Mouse (Mus musculus): ENCODE measurements around the gene Natd1. TPM values are rescaled to one million over a fixed set of nuclear protein-coding genes. Genes with fewer than 3 reads are reported as not detected.
"Not testable (repeated sequence)": the region's sequence is repeated elsewhere in the genome, so short reads cannot be mapped to it uniquely, and the experiment has no call there.

Gene Natd1
- polyA plus RNA-seq, 1 experiment from 2014 or later = 12.1 TPM

DNA sequence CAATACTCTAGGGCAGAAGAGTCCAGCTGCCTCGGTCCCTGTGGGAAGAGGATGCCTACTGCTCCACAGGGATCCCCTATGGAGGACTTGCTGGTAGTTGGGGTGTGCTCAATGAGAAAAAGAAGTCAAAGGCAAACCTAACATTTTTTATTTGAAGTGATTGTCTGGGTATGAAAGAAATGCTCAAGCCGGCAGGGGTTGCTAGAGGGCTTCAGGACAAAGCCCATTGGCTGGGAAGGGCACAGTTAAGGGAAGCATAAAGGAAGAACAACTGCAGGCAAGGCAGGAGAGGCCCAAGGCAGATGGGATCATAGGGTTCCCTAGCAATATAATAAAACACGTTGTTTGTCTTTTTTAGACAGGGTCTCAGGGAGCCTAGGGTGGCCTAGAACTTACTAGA lies 6.5 kb downstream of the Natd1 start:
- ATAC-seq (ENCODE audit: insufficient read depth, low FRiP score, low read depth) = no peak
- H3K27ac ChIP-seq = no peak overlapping the region
- peaks cover 19% of the 10 kb centered on the region for H3K36me3 ChIP-seq
- H3K4me3 ChIP-seq (replicated peaks) = no peak overlapping the region
- WGBS = 67% methylated on average over 3 of the region's 3 CpGs
- no peak overlapping the region for H3K9ac ChIP-seq
- H3K9me3 ChIP-seq = no peaks in the 10 kb centered on the region
- H3K4me1 ChIP-seq = peaks cover 15% of the 10 kb centered on the region
- H3K27me3 ChIP-seq (replicated peaks) = no peaks in the 10 kb centered on the region
- no peak overlapping the region for H3K4me2 ChIP-seq

DNA sequence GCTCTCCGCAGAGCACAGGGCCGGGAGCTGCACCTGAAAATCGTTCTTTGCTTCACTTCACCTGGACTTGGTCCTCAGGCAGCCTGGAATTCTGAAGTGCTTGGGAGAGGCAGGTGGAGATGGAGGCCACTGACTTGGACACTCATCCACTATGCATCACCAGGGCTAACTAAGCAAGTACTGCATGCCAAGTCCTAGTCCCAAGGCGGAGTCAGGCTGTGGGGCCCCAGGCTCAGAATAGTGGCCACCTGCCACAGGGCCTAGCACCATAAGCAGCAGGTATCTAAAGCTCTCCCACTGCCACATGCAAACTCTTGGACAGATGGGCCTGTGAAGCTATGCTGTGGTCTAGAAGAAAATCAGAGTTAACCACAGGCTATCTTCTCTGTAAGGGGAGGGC lies 8.1 kb downstream of the Natd1 start:
- peaks cover 2% of the 10 kb centered on the region; the same call in 1 of the 2 replicates for H3K4me1 ChIP-seq
- no peaks in the 10 kb centered on the region for H3K27me3 ChIP-seq (replicated peaks)
- H3K36me3 ChIP-seq = peaks cover 19% of the 10 kb centered on the region
- no peaks in the 10 kb centered on the region for H3K9me3 ChIP-seq
- no peak overlapping the region for H3K4me3 ChIP-seq (replicated peaks)
- no peak overlapping the region for H3K27ac ChIP-seq
- no peak overlapping the region for H3K9ac ChIP-seq
- no peak overlapping the region for H3K4me2 ChIP-seq
- WGBS = 92% methylated on average over 4 of the region's 4 CpGs
- ATAC-seq (ENCODE audit: insufficient read depth, low FRiP score, low read depth) = no peak

DNA sequence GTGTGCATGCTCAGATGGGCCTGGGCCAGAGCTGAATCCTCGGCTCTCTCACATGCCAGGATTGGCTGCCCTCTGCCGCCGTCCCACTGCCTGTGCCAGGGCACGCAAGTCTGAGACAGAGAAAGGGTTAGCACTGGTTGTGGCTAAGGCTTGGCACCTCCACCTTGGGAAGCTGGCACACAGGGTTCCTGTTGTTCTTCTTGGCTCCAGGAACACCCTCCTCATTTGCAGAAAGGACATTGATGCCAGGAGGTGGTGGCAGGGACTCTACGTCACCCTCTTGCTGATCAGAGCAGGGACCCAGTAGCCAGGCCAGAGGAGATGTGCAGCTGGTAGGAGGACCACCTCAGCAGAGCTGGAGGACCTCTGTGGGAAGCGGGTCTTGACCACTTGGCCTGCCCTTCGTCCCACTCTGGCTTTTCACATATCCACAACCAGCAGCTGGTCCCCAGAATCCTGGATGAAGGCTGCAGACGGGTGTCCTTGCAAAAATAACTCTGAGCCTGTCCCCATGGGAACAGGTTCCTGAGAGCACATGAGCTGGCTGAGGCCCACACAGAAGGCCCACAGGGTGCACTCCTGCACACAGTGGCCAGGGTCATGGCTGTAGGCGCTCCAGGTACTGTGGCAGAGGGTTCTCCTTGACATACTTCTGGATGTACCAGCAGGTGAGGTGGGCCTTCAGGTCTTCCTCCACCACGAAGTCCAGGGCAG lies 9.0 kb downstream of the Natd1 start:
- WGBS = 89% methylated on average over 10 of the region's 10 CpGs

DNA sequence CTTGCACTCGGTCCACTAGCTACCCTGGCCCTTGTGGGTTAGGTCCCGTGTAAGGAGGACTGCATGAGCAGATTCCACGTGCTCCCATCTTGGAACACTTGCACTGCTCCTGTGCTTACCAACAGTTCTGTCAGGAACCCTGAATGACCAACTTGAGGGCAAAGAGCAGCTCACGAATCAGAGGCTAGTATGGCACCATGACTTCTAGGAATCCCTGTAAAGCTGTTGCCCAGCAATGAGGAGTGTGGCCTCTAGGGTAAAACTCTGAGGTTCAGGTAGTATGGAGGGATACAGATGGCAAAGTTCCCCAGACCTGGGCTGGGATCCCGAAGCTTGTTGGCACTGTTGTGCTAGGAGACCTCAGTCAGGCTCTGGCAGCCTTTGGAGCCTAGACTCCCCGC lies 10.9 kb downstream of the Natd1 start:
- H3K9me3 ChIP-seq = no peaks in the 10 kb centered on the region
- no peak overlapping the region for H3K9ac ChIP-seq
- ATAC-seq (ENCODE audit: insufficient read depth, low FRiP score, low read depth) = no peak
- no peaks in the 10 kb centered on the region for H3K27me3 ChIP-seq (replicated peaks)
- no peak overlapping the region for H3K4me3 ChIP-seq (replicated peaks)
- no peaks in the 10 kb centered on the region for H3K4me1 ChIP-seq
- peaks cover 19% of the 10 kb centered on the region for H3K36me3 ChIP-seq
- WGBS = 88% methylated on average over 6 of the region's 6 CpGs
- no peak overlapping the region for H3K27ac ChIP-seq
- H3K4me2 ChIP-seq = no peak overlapping the region

More for the DNA sequence above, 9.0 kb downstream of the Natd1 start:
- Histone ChIP-seq H3K4me1 (no peaks in the 10 kb centered on the region), H3K27ac (no peak overlapping the region), H3K36me3 (peaks cover 19% of the 10 kb centered on the region), H3K4me2 (no peak overlapping the region), H3K4me3 (replicated peaks) (no peak overlapping the region), H3K9ac (no peak overlapping the region), H3K27me3 (replicated peaks) (no peaks in the 10 kb centered on the region), H3K9me3 (no peaks in the 10 kb centered on the region)
- no peak for ATAC-seq (ENCODE audit: insufficient read depth, low FRiP score, low read depth)

DNA sequence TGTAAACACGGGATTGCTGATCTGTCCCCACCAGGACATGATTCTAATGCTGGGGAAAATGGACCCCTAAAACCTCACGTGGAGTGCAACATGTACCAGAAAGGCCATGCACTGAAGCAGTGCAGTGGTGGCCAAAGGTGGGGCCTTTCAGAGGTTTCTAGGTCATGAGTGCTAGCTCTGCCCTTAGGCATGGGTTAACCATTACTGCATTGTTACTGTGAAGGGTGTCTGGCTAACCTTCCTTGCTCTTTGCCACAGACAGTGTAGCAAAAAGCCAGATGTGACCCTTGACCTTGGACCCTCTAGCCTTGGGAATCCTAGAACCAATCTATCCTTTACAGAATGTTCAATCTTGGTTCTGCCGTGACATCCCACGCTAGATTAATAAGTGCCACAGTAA lies 12.1 kb downstream of the Natd1 start:
- Histone ChIP-seq H3K4me2 (no peak overlapping the region), H3K27ac (no peak overlapping the region), H3K9ac (no peak overlapping the region), H3K9me3 (no peaks in the 10 kb centered on the region), H3K4me1 (no peaks in the 10 kb centered on the region), H3K36me3 (peaks cover 19% of the 10 kb centered on the region), H3K4me3 (replicated peaks) (no peak overlapping the region), H3K27me3 (replicated peaks) (no peaks in the 10 kb centered on the region)
- ATAC-seq (ENCODE audit: insufficient read depth, low FRiP score, low read depth) = no peak
- 47% methylated on average over 4 of the region's 4 CpGs for WGBS

DNA sequence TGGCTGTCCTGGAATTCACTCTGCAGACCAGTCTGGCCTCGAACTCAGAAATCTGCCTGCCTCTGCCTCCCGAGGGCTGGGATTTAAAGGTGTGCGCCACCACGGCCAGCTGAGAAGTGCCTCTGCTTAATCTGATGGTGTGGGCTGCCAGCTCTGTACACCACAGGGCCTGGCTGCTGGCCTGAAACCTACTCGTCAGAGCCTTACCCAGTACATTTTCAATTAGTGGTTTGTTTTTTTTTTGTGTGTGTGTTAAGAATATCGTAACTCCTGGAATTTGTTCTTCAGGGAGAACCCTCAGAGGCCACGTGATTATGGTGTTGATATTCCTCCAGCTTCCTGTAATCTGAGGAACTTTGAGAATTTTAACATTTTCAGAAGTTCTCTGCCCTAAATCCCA lies 12.5 kb downstream of the Natd1 start:
- no peak overlapping the region for H3K4me2 ChIP-seq
- no peak overlapping the region for H3K4me3 ChIP-seq (replicated peaks)
- ATAC-seq (ENCODE audit: insufficient read depth, low FRiP score, low read depth) = no peak
- H3K9me3 ChIP-seq = no peaks in the 10 kb centered on the region
- no peak overlapping the region for H3K9ac ChIP-seq
- H3K4me1 ChIP-seq = no peaks in the 10 kb centered on the region
- peaks cover 19% of the 10 kb centered on the region for H3K36me3 ChIP-seq
- no peaks in the 10 kb centered on the region for H3K27me3 ChIP-seq (replicated peaks)
- 77% methylated on average over 7 of the region's 7 CpGs for WGBS
- H3K27ac ChIP-seq = no peak overlapping the region

DNA sequence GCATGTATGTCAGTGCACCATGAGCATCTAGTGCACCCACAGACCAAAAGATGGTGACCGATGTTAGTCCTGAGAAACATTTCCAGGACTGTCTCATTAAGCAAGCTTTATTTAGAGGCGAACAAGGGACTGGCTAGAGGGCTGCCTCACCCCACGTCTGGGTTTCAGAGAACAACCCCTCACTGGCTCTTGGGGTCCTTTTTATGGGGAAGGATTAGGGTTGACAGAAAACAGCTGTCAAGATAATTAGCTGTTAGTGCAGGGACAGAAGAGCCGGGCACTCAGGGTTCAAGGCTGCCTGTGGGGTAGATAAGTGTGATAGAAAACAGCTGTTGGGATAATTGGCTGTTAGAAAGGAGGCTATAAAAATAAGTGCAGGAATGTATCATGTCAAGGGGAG lies 18.6 kb downstream of the Natd1 start:
- H3K36me3 ChIP-seq = no peaks in the 10 kb centered on the region
- no peak overlapping the region for H3K4me2 ChIP-seq
- H3K27me3 ChIP-seq (replicated peaks) = no peaks in the 10 kb centered on the region
- 17% methylated on average over 4 of the region's 4 CpGs for WGBS
- no peak overlapping the region for H3K9ac ChIP-seq
- H3K9me3 ChIP-seq = no peaks in the 10 kb centered on the region
- H3K27ac ChIP-seq = no peak overlapping the region
- no peaks in the 10 kb centered on the region; the same call in 1 of the 2 replicates for H3K4me1 ChIP-seq
- peak; percentile 35; the same call in 1 of the 2 replicates for ATAC-seq (ENCODE audit: insufficient read depth, low FRiP score, low read depth)
- H3K4me3 ChIP-seq (replicated peaks) = no peak overlapping the region

DNA sequence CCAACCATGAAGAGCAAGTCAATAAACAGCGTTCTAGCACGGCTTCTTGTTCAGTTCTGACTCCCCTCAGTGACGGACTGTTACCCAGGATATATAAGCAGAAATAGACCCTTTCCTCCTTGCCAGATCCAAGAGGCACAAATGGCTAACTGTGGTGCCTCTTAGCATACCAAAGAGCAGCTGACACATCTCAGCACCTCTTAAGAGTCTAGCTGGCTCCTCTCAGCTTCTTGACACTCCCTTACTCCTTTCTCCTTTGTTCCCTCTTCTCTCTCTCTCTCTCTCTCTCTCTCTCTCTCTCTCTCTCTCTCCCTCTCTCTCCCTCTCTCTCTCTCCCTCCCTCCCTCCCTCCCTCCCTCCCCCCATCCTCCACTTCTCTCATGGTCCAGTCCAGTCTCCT lies 23.8 kb downstream of the Natd1 start:
- Histone ChIP-seq H3K9me3 (no peaks in the 10 kb centered on the region), H3K9ac (no peak overlapping the region), H3K27me3 (replicated peaks) (no peaks in the 10 kb centered on the region), H3K27ac (no peak overlapping the region), H3K36me3 (no peaks in the 10 kb centered on the region), H3K4me3 (replicated peaks) (no peak overlapping the region), H3K4me2 (no peak overlapping the region), H3K4me1 (no peaks in the 10 kb centered on the region; the same call in 1 of the 2 replicates)
- ATAC-seq (ENCODE audit: insufficient read depth, low FRiP score, low read depth) = no peak
- WGBS = 55% methylated on average over 3 of the region's 3 CpGs

DNA sequence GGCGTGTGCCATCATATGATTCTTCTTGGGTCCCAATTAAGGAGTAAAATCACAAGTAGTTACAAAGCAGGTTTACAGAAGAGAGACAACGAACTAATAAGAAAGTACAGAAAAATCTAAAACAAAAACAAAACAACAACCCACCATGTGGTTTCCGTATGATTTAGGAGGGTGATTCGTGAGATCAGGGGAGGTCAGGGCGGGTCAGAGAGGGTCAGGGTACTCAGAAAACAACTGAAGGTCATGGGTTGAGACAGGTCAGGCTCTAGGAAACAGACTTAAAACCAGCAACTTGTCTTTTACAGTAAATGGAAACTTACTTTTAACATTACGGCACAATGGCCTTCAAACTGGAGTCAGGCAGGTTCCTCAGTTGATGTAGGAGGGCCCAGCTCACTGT lies 24.3 kb downstream of the Natd1 start:
- no peaks in the 10 kb centered on the region for H3K9me3 ChIP-seq
- ATAC-seq (ENCODE audit: insufficient read depth, low FRiP score, low read depth) = no peak
- no peak overlapping the region for H3K9ac ChIP-seq
- H3K4me3 ChIP-seq (replicated peaks) = no peak overlapping the region
- WGBS = 63% methylated on average over 6 of the region's 6 CpGs
- H3K4me1 ChIP-seq = no peaks in the 10 kb centered on the region
- no peaks in the 10 kb centered on the region for H3K27me3 ChIP-seq (replicated peaks)
- no peaks in the 10 kb centered on the region for H3K36me3 ChIP-seq
- H3K27ac ChIP-seq = no peak overlapping the region
- no peak overlapping the region for H3K4me2 ChIP-seq

DNA sequence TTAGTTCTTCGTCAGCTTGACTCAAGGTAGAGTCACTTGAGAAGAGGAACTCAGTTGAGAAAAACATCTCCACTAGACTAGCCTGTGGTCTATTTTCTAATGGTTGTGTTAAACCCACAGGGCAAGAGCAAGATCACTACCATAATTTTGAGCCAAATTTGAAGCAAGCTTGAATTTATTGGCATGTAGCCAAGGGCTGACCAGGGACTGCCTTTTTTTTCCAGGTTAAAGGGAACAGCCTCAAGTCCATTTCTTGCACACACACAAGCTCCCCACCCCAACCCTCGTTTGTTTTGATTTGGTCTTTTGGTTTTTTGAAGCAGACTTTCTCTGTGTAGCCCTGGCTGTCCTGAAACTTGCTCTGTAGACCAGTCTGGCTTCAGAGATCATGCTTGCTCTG lies 24.7 kb downstream of the Natd1 start:
- ATAC-seq (ENCODE audit: insufficient read depth, low FRiP score, low read depth) = no peak

DNA sequence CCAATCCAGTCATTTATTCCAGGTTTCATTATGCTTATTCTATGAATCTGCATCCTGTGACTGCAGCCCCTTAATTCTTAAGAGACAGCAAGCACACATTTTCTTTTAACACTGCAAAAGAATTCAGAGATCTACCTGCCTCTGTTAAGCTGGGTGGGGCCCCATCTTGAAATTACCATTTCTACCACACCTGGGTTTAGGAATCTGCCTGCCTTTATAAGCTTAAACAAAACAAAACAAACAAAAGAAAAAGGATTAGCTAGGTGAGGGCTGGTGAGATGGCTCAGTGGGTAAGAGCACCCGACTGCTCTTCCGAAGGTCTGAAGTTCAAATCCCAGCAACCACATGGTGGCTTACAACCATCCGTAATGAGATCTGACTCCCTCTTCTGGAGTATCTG lies 27.6 kb downstream of the Natd1 start:
- H3K27me3 ChIP-seq (replicated peaks); H3K9ac ChIP-seq; H3K4me2 ChIP-seq; H3K4me1 ChIP-seq; H3K9me3 ChIP-seq; H3K36me3 ChIP-seq; H3K27ac ChIP-seq; H3K4me3 ChIP-seq (replicated peaks); ATAC-seq (ENCODE audit: insufficient read depth, low FRiP score, low read depth): not testable (repeated sequence)
- WGBS = 76% methylated on average over 3 of the region's 3 CpGs

More for the DNA sequence above, 24.7 kb downstream of the Natd1 start:
- Histone ChIP-seq H3K9ac (no peak overlapping the region), H3K4me2 (no peak overlapping the region), H3K36me3 (no peaks in the 10 kb centered on the region), H3K4me1 (no peaks in the 10 kb centered on the region), H3K9me3 (no peaks in the 10 kb centered on the region), H3K27ac (no peak overlapping the region), H3K27me3 (replicated peaks) (no peaks in the 10 kb centered on the region), H3K4me3 (replicated peaks) (no peak overlapping the region)
- WGBS = 57% methylated on average over 2 of the region's 2 CpGs

DNA sequence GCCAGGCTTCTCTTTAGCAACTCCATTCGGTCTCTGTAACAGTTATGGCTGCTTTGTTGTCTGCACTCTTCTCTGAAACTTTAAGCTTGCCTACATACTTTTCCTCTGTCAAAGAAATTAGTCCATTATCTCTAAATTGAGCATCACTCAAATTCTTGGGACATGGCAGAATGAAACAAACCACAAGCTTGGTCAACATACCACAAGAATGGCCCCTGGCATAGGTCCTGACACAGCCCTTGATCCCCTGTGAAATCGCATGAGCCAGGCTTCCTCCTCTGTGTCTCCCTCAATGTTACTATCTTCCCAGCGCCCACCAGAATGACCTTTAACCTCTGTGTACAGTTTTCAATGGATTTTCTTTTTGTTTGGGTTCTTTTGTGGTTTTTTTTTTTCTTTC lies 32.2 kb downstream of the Natd1 start:
- Histone ChIP-seq H3K9me3 (no peaks in the 10 kb centered on the region), H3K9ac (no peak overlapping the region), H3K4me2 (no peak overlapping the region), H3K36me3 (no peaks in the 10 kb centered on the region), H3K4me3 (replicated peaks) (no peak overlapping the region), H3K27me3 (replicated peaks) (no peaks in the 10 kb centered on the region), H3K27ac (no peak overlapping the region), H3K4me1 (peaks cover 3% of the 10 kb centered on the region)
- 72% methylated on average over 3 of the region's 3 CpGs for WGBS
- ATAC-seq (ENCODE audit: insufficient read depth, low FRiP score, low read depth) = no peak

DNA sequence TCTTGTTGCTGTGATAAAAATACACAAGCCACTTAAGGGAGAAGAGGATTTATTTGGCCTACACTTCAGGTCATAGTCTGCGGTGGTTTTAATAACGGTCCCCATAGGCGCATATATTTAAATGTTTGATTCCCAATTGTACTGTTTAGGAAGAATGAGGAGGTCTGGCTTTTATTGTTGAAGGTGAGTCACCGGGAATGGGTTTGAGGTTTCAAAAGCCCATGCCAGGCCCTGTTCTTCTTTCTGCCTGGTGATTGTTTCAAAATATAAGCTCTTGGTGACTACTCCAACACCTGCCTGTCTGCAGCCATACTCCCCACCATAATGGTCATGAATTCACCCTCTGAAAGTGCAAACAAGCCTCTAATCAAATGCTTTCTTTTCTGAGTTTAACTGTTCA lies 34.0 kb downstream of the Natd1 start:
- H3K27me3 ChIP-seq (replicated peaks) = no peaks in the 10 kb centered on the region
- H3K9me3 ChIP-seq = no peaks in the 10 kb centered on the region
- peaks cover 18% of the 10 kb centered on the region for H3K4me1 ChIP-seq
- no peak overlapping the region for H3K9ac ChIP-seq
- WGBS = 91% methylated on average over 4 of the region's 4 CpGs
- H3K27ac ChIP-seq = no peak overlapping the region
- no peaks in the 10 kb centered on the region for H3K36me3 ChIP-seq
- no peak overlapping the region for H3K4me2 ChIP-seq
- H3K4me3 ChIP-seq (replicated peaks) = no peak overlapping the region
- no peak for ATAC-seq (ENCODE audit: insufficient read depth, low FRiP score, low read depth)
